Mouse (Mus musculus): ENCODE data around the gene Gli3.

DNA sequence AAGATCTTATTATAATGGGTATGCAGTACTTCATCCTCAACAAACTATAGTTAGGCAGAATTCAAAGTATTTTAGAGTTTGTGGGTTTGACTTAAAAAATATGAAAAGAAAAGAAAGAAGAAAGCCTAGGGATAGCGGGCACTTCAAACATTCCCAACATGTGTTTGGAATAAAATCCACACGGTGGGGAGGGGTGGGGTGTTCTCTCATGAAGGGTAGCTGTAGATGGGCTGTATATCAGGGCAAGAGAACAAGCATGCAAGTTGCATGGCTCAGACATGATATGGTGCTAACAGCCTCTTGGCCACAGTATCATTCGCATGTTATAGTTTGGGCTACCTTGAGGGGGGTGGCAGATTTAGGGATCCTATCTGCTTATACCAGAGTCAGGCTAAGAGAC, 89.0 kb downstream of the Gli3 start:
- no peak for TF ChIP-seq EP300 (IDR thresholded peaks at IDR 0.05; ENCODE audit: low read depth)
- no peak for TF ChIP-seq CTCF (IDR thresholded peaks at IDR 0.05; ENCODE audit: low read depth)

All from liver, embryonic 14.5 days (tissue).